Mouse (Mus musculus) thymus, postnatal 36 days (tissue): Measurements from ENCODE around the gene Dnajb4.
A peak's percentile ranks its signal among the peaks of the same experiment; 100 is the strongest.

Experiments used
- DNase-seq, 2 experiments: peaks; one replicate each; pipeline ENCODE4 v3.0.0; 2022; ENCODE audit warnings: mixed read lengths in 2 of 2

Gene Dnajb4

GRCm38 (mm10) chr3:152209967-152210634 is at the start of gene Dnajb4, which contains the start of gene Fubp1:
Gene Dnajb4 (minus strand): TSS chr3:152210302.
Gene Fubp1 (plus strand): TSS chr3:152210422.
- peak; percentile 100 for DNase-seq

GRCm38 (mm10) chr3:152259409-152259808 is 49.3 kb upstream of the Dnajb4 start:
- peak; percentile 49 to 59 for DNase-seq

GRCm38 (mm10) chr3:152257528-152257927 is 47.4 kb upstream of the Dnajb4 start:
- no peak for DNase-seq

GRCm38 (mm10) chr3:152250487-152250886 is 40.4 kb upstream of the Dnajb4 start:
- DNase-seq = no peak

GRCm38 (mm10) chr3:152247708-152248107 is 37.6 kb upstream of the Dnajb4 start:
- no peak for DNase-seq

- DNase-seq = no peak
These were observed 35.3 kb upstream of the Dnajb4 start for GRCm38 (mm10) chr3:152245273-152245910.

- DNase-seq = no peak
These were observed 33.2 kb upstream of the Dnajb4 start for GRCm38 (mm10) chr3:152243304-152243703.

GRCm38 (mm10) chr3:152241098-152241497 is 31.0 kb upstream of the Dnajb4 start:
- no peak for DNase-seq

- no peak for DNase-seq
These were observed 29.5 kb upstream of the Dnajb4 start for GRCm38 (mm10) chr3:152239592-152239991.

GRCm38 (mm10) chr3:152238836-152239235 is 28.7 kb upstream of the Dnajb4 start:
- no peak for DNase-seq

GRCm38 (mm10) chr3:152235805-152236204 is 25.7 kb upstream of the Dnajb4 start:
- no peak for DNase-seq

GRCm38 (mm10) chr3:152235238-152235637 is 25.1 kb upstream of the Dnajb4 start:
- DNase-seq = no peak

- no peak for DNase-seq
These were observed 21.4 kb upstream of the Dnajb4 start for GRCm38 (mm10) chr3:152231333-152232100.

GRCm38 (mm10) chr3:152229271-152229670 is 19.2 kb upstream of the Dnajb4 start:
- no peak for DNase-seq

GRCm38 (mm10) chr3:152228843-152229242 is 18.7 kb upstream of the Dnajb4 start:
- DNase-seq = no peak

- DNase-seq = no peak
These were observed 15.8 kb upstream of the Dnajb4 start for GRCm38 (mm10) chr3:152225906-152226305.

GRCm38 (mm10) chr3:152224918-152225317 is 14.8 kb upstream of the Dnajb4 start:
- no peak for DNase-seq

- no peak for DNase-seq
These were observed 3.3 kb upstream of the Dnajb4 start for GRCm38 (mm10) chr3:152213416-152213815.

- peak; percentile 34 to 37 for DNase-seq
These were observed 1.7 kb upstream of the Dnajb4 start for GRCm38 (mm10) chr3:152211731-152212279.

- peak; percentile 76 to 82 for DNase-seq
These were observed 758 bp upstream of the Dnajb4 start for GRCm38 (mm10) chr3:152210728-152211391.

- no peak for DNase-seq
These were observed 730 bp downstream of the Dnajb4 start for GRCm38 (mm10) chr3:152209177-152209966.
